Mouse (Mus musculus) midbrain, embryonic 12.5 days (tissue): Measurements from ENCODE around the gene Ggcx. TPM values are rescaled to one million over a fixed set of nuclear protein-coding genes. Genes with fewer than 3 reads are reported as not detected.
A peak's percentile ranks its signal among the peaks of the same experiment; 100 is the strongest.

Experiments used
- ATAC-seq: fragments of 200-750 bp; cut with Nextera tagmentation; 2 replicates; pipeline ENCODE4 v1.8.0; 2017; ENCODE audit warnings: low read depth, moderate TSS enrichment, moderate library complexity; ENCODE audit not compliant: low FRiP score
- H3K27ac ChIP-seq: fragments of 300-500 bp; sonication (generic); replicated peaks from 2 replicates; pipeline ENCODE4 v1.5.1; 2016; ENCODE audit warnings: mild to moderate bottlenecking
- H3K27me3 ChIP-seq: fragments of 300-500 bp; sonication (generic); 2 replicates; pipeline ENCODE4 v1.6.1; 2016; ENCODE audit warnings: mild to moderate bottlenecking
- H3K36me3 ChIP-seq: fragments of 300-500 bp; sonication (generic); 2 replicates; pipeline ENCODE4 v1.6.1; 2016
- H3K4me1 ChIP-seq: fragments of 300-500 bp; sonication (generic); 2 replicates; pipeline ENCODE4 v1.6.1; 2016
- H3K4me2 ChIP-seq: fragments of 300-500 bp; sonication (generic); replicated peaks from 2 replicates; pipeline ENCODE4 v1.6.1; 2016; ENCODE audit warnings: mild to moderate bottlenecking, moderate library complexity
- H3K4me3 ChIP-seq: fragments of 300-500 bp; sonication (generic); 2 replicates; pipeline ENCODE4 v1.5.1; 2016; ENCODE audit warnings: mild to moderate bottlenecking
- H3K9ac ChIP-seq: fragments of 300-500 bp; sonication (generic); replicated peaks from 2 replicates; pipeline ENCODE4 v1.6.1; 2016; ENCODE audit warnings: mild to moderate bottlenecking, moderate library complexity
- H3K9me3 ChIP-seq: fragments of 300-500 bp; sonication (generic); 2 replicates; pipeline ENCODE4 v1.6.1; 2016; ENCODE audit warnings: mild to moderate bottlenecking
- WGBS: fragments of 180-500 bp; shearing (Covaris S2); methylation state at CpG from one replicate; pipeline ENCODE4 v1.1.7; 2016; 5-methylcytosine and 5-hydroxymethylcytosine counted together
- polyA plus RNA-seq: library from polyadenylated mRNA; unstranded; fragments of >200 nt; fragmentation: Nextera tagmentation; extraction: Ambion mirVana; gene quantifications from 2 replicates; pipeline ENCODE4 v1.2.1, GENCODE M21; 2016

Gene Ggcx
- polyA plus RNA-seq, 1 experiment from 2014 or later = 20.6 TPM

DNA sequence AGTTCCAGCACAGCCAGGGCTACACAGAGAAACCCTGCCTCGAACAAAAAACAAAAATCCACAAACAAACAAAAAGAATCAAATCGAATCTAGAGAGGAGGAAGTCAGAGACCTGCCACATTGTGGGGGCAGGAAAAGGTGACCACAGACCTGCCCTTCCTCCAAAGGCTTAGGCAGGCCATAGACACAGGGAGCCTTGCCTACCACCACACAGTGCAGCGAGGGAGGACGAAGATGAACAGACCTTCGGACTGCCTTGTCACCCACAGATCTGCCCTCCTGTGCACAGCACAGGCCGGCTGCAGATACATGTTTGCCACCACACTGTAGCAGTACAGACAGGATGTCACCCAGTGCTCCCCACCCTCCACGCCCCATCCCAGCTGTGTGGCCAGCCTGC lies 3.6 kb upstream of the Ggcx start:
- Histone ChIP-seq H3K4me3 (no peak overlapping the region), H3K27ac (no peak overlapping the region), H3K36me3 (no peaks in the 10 kb centered on the region), H3K9me3 (no peaks in the 10 kb centered on the region), H3K4me2 (no peak overlapping the region), H3K9ac (no peak overlapping the region), H3K4me1 (peaks cover 9% of the 10 kb centered on the region), H3K27me3 (no peaks in the 10 kb centered on the region)
- ATAC-seq = no peak
- WGBS = 82% methylated on average over 7 of the region's 7 CpGs

DNA sequence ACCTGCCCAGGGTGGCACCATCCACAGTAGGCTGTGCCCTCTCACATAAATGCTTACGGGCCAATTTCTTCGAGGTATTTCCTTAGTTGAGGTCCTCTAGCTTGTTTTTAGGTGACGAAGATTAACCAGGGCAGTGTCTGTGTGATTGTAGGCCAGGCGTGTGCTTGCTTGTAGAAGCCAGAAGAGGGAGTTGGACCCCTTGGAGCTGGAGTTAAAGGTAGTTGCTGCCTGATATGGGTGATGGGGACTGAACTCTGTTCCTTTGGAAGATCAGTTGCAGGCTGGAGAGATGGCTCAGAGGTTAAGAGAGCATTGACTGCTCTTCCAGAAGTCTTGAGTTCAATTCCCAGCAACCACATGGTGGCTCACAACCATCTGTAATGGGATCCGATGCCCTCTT lies 1.1 kb downstream of the Ggcx start:
- peak overlapping the region; percentile 77 for H3K4me2 ChIP-seq
- peaks cover 25% of the 10 kb centered on the region for H3K36me3 ChIP-seq
- no peak for ATAC-seq
- H3K9ac ChIP-seq = no peak overlapping the region
- no peak overlapping the region for H3K27ac ChIP-seq
- no peaks in the 10 kb centered on the region for H3K9me3 ChIP-seq
- peaks cover 9% of the 10 kb centered on the region for H3K4me1 ChIP-seq
- H3K4me3 ChIP-seq = peak overlapping the region; percentile 60; the same call in 1 of the 2 replicates
- no peaks in the 10 kb centered on the region for H3K27me3 ChIP-seq
- 75% methylated on average over 5 of the region's 5 CpGs for WGBS

DNA sequence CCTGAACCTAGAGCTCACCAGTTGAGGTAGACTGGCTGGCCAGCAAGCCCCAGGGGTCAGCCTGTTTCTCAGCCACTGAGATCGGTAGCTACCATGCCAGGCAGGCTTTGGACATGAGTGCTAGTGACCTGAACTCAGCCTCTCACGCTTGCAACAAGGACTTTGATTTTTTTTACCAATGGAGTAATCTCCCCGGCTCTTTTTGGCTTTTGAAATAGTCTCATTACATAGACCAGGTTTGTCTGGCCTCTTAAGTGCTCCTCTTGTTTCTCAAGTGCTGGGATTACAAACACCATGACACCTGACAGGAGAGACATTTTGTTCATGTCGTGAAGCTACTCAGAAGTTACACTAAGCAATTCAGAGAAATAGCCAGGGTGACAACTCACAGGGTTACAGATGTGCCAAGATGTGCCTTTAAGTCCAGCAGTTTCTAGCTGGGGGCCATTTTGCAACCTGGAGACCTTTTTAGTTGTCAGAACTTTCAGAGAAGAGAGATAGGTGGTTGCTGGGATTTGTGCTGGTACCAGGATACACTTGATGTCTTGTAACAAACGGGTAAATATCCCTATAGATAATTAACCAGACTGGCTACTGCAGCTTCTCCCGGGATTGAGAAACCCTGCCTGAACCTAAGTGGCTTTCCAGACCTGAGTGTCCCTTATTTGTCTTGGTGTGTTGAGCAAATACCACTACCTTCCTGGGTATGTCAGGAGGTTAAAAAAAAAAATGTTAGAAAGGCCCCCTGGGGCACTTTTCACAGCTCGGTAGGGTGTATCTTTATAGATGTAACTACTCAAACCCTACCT lies 2.1 kb downstream of the Ggcx start:
- Histone ChIP-seq H3K9ac (no peak overlapping the region), H3K4me1 (peaks cover 9% of the 10 kb centered on the region), H3K27me3 (no peaks in the 10 kb centered on the region), H3K4me2 (no peak overlapping the region), H3K27ac (no peak overlapping the region), H3K9me3 (no peaks in the 10 kb centered on the region), H3K4me3 (no peak overlapping the region), H3K36me3 (peaks cover 31% of the 10 kb centered on the region)
- 87% methylated on average over 7 of the region's 7 CpGs for WGBS
- ATAC-seq = no peak

DNA sequence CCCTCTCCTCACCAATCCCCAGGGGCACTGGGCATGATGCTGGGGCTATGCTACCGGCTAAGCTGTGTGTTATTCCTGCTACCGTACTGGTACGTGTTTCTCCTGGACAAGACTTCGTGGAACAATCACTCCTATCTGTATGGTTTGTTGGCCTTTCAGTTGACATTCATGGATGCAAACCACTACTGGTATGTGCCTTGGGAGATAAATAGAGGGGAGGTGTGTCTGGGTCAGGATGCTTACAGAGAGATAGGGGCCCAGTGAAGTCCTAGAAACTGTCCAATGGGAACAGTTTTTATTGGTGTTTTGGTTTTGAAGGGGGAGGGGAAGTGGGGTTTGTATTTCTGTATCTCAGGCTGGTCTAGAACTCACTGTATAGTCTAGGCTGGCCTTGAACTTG lies 4.2 kb downstream of the Ggcx start:
- no peaks in the 10 kb centered on the region for H3K9me3 ChIP-seq
- no peak overlapping the region for H3K27ac ChIP-seq
- H3K4me1 ChIP-seq = peaks cover 9% of the 10 kb centered on the region
- H3K27me3 ChIP-seq = no peaks in the 10 kb centered on the region
- 96% methylated on average over 4 of the region's 4 CpGs for WGBS
- no peak overlapping the region for H3K4me2 ChIP-seq
- no peak for ATAC-seq
- H3K9ac ChIP-seq = no peak overlapping the region
- H3K4me3 ChIP-seq = no peak overlapping the region
- peaks cover 44% of the 10 kb centered on the region for H3K36me3 ChIP-seq

DNA sequence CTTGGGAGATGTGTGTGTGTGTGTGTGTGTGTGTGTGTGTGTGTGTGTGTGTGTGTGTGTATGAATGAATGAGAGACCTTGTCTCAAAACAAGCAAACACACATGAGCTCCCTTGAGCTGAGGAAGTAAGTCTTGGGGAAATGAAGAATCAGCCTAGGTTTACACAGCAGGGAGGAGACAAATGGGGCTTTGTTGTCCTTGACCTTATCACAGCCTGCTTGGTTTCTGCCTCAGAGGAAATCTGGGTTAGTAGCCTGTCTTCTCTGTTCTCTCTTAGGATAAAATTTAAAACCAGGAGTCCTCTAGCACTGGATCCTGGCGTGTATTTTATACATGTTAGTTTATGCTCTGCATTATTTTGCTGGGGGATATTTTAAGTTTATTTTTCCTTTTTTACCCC lies 5.7 kb downstream of the Ggcx start:
- Histone ChIP-seq H3K4me3 (no peak overlapping the region), H3K27me3 (no peaks in the 10 kb centered on the region), H3K9ac (no peak overlapping the region), H3K9me3 (no peaks in the 10 kb centered on the region), H3K4me2 (no peak overlapping the region), H3K27ac (no peak overlapping the region), H3K4me1 (peaks cover 5% of the 10 kb centered on the region), H3K36me3 (peaks cover 59% of the 10 kb centered on the region)
- WGBS = 88% methylated on average over 1 of the region's 1 CpGs
- no peak for ATAC-seq

DNA sequence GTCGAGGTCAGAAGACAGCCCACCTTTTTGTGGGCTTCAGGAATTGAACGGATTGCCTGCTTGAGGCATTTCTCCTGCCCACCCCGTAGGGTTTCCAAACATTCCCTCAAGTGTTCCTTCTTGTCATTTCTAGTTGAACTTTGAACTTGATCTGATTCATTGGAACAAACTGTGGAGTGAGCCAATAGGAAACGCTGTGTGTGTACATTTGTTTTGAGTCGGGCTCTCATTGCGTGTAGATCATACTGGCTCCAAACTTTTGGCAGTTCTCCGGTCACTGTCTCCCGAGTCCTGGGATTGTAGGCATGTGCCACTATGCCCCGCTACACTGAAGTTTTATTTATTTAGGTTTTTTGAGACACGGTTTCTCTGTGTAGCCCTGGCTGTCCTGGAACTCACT lies 6.8 kb downstream of the Ggcx start:
- Histone ChIP-seq H3K9ac (no peak overlapping the region), H3K36me3 (peaks cover 70% of the 10 kb centered on the region), H3K4me3 (no peak overlapping the region), H3K27ac (no peak overlapping the region), H3K4me2 (no peak overlapping the region), H3K4me1 (no peaks in the 10 kb centered on the region), H3K9me3 (no peaks in the 10 kb centered on the region), H3K27me3 (no peaks in the 10 kb centered on the region)
- 94% methylated on average over 10 of the region's 10 CpGs for WGBS
- ATAC-seq = no peak

DNA sequence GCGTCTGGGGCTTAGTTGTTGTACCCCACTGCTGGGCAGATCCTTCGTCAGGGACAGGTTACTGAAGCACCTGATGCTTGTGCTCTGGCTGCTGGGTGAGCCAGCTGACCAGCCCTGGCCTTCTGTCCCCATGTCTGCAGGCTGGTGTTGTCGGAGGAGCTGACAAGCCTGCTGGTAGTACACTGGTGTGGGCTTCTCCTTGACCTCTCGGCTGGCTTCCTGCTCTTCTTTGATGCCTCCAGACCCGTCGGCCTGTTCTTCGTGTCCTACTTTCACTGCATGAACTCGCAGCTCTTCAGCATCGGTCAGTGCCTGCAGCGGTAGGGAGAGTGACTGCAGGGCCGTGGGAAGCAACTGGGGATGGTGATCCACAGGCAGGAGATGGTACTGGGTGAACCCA lies 11.5 kb downstream of the Ggcx start:
- Histone ChIP-seq H3K27ac (no peak overlapping the region), H3K9me3 (no peaks in the 10 kb centered on the region), H3K4me3 (no peak overlapping the region), H3K9ac (no peak overlapping the region), H3K36me3 (peaks cover 67% of the 10 kb centered on the region), H3K27me3 (no peaks in the 10 kb centered on the region), H3K4me1 (no peaks in the 10 kb centered on the region), H3K4me2 (no peak overlapping the region)
- ATAC-seq = no peak
- 94% methylated on average over 11 of the region's 11 CpGs for WGBS

DNA sequence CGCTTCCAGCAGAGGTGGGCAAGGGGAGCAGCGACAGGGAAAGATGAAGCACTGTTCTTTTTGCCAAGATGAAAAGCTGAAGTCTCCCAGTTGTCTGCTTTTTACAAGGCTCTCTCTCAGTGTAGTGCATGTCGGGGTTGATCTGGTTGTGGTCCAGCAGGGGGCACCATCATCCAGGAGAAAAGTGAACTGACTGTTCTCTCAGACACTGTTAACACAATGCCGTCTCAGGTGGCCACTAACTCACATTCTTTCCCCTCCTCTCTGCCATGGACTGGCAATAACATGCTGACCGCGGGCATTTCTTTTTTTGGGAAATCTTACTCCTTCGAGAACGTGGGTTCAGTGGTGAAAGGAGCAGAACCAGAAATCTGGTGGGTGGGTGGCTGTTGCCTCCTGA lies 13.9 kb downstream of the Ggcx start:
- Histone ChIP-seq H3K27me3 (no peaks in the 10 kb centered on the region), H3K36me3 (peaks cover 73% of the 10 kb centered on the region), H3K4me3 (no peak overlapping the region), H3K27ac (no peak overlapping the region; the same call in 1 of the 2 replicates), H3K4me2 (no peak overlapping the region), H3K9ac (no peak overlapping the region), H3K4me1 (no peaks in the 10 kb centered on the region), H3K9me3 (no peaks in the 10 kb centered on the region)
- WGBS = 42% methylated on average over 8 of the region's 8 CpGs
- peak; percentile 83 for ATAC-seq

DNA sequence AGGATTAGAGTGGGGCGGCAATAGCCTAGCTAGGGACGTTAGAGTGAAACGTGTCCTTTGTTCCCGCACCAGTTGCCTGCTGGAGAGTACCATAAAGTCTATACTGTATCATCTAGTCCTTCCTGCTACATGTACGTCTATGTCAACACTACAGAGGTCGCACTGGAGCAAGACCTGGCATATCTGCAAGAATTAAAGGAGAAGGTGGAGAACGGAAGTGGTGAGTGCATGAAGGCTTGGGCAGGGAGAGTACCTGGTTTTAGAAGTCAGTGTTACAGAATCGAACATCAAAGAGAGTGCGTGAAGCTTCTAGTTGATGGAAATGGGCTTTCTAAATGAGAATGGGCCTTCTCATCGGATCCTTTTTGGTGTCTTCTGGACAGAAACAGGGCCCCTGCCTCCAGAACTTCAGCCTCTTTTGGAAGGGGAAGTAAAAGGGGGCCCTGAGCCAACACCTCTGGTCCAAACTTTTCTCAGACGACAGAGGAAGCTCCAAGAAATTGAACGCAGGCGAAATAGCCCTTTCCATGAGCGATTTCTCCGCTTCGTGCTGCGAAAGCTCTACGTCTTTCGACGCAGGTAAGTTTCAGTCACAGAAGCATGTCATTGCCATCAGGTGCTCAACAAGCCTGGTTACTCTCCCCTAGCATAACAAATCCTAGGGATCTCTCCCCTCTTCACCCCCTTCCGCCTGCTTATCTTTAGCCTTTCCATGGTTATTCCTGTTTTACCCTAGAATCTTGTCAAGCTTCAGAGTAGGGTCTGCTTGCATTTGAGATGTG lies 15.1 kb downstream of the Ggcx start:
- Histone ChIP-seq H3K27ac (no peak overlapping the region), H3K4me1 (no peaks in the 10 kb centered on the region), H3K4me3 (no peak overlapping the region), H3K4me2 (no peak overlapping the region), H3K9me3 (no peaks in the 10 kb centered on the region), H3K36me3 (peaks cover 71% of the 10 kb centered on the region), H3K9ac (no peak overlapping the region), H3K27me3 (no peaks in the 10 kb centered on the region)
- ATAC-seq = no peak
- WGBS = 90% methylated on average over 21 of the region's 21 CpGs

DNA sequence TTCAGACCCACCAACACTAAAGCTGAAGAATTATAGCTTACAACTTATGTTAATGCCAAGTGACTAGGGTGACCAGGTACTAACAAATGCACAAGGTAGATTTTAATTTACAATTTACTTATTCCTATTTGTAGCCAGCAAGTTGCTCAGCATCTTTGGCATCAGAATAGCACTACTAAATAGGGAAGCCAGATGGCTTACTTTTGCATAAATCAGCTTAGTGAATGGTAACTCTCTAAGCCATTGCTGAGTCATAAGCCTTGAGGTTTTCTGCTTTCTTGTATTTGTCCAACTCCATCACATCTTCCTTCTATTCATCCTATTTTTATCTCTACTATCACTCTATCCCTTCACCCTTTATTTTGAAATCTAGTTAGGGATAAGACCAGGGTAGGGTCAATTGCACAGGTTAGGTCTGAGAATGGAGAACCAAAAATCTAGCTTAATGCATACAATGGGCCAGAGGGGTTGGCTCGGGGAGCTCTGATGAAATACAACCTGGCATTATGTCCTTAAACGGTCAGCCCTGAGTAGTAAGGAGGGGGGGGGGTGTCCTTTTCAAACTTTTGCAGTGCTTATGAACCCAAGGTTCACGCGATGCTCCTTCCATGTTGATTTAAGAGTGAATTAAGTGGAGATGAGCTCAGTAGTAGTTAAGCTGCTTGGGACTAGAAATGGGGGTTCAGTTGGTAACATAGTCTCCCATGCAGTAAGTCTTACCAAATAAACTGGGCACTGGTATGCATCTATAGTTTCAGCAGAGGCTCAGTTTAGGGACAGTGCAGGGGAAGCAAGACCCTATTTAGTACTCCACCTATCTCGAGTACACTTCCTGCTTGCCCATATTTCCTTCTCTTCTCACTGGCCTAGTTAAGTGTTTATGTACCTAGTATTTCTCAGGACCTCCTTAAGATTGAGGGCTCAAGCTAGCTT lies 17.1 kb downstream of the Ggcx start:
- H3K27me3 ChIP-seq = no peaks in the 10 kb centered on the region
- H3K4me3 ChIP-seq = no peak overlapping the region
- 43% methylated on average over 5 of the region's 5 CpGs for WGBS
- 0 out of 2 replicates have a peak, but pooled peaks cover 3% of the 10 kb centered on the region for H3K4me1 ChIP-seq
- H3K27ac ChIP-seq = no peak overlapping the region
- no peak overlapping the region for H3K4me2 ChIP-seq
- H3K9ac ChIP-seq = no peak overlapping the region
- peak; percentile 58 for ATAC-seq
- H3K9me3 ChIP-seq = no peaks in the 10 kb centered on the region
- H3K36me3 ChIP-seq = peaks cover 71% of the 10 kb centered on the region

DNA sequence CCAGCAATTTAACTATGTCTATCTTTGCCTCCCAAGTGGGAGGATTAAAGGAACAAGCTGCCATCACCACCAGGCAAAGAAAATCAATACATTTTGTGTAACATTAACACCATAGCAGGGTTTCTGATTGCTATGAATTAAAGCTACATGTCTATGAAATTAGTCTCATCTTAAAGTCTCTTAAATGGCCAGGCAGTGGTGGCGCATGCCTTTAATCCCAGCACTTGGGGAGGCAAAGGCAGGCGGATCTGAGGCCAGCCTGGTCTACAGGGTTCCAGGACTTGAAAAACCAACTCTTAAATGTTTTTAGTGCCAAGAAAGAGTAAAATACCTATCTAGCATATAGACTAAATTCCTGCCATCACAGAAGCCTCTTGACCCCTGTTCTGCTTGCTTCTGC lies 18.0 kb downstream of the Ggcx start:
- Histone ChIP-seq H3K4me1 (peaks cover 12% of the 10 kb centered on the region), H3K4me3 (no peak overlapping the region), H3K27ac (no peak overlapping the region), H3K9me3 (no peaks in the 10 kb centered on the region), H3K36me3 (peaks cover 77% of the 10 kb centered on the region), H3K4me2 (no peak overlapping the region), H3K27me3 (no peaks in the 10 kb centered on the region), H3K9ac (no peak overlapping the region)
- 88% methylated on average over 2 of the region's 2 CpGs for WGBS
- ATAC-seq = no peak
